8 mouse cellular contexts compared by ENCODE assay signal in the genomic region with DNA sequence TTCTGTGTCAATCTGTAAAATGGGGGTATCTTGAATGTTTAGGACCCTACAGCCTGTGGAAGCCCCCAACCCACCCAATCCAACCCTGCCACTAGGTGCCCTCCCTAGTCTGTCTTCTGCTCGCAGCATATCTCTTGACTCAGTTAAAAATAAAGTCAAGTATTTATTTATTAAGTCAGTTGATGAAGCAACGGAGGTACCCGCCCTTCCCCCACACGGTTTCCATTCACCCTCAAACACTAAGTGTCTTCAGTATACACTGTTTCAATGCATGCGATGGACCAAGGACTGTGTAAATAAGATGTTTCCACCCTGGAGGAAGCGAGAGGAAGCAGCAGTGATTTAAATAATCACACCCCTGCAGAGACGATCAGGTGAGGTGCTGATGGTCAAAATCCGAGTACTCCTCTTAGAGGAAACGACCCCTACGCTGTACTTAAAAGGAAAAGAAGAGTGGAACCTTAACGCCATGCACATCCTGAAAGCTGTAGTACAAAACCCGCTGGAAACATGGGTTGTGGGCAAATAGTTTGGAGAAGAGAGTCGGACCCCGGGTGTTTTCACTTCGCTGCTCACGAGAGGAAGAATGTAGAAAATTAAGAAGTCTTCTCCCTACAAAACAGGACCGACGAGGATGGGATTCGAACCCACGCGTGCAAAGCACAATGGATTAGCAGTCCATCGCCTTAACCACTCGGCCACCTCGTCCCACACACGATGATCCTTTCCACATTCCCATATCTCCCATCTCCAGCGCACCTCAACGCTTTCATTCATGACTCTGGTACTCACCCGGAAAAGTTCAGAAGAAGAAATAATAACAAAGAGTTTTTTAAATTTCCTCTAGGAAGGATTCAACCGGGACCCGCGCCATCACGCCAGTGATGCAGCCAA. TPM values are rescaled to one million over a fixed set of nuclear protein-coding genes. Genes with fewer than 3 reads are reported as not detected.
DNase-seq lines count a peak whose midpoint lies in the region; ATAC-seq lines count a peak whose summit lies in the region.

No protein-coding gene starts in this region.

- intact Hi-C loops in heart, postnatal 25 days (cut with DNase I), result loop anchor here (2.0 kb wide), 1 partner anchor 13 kb away; no protein-coding TSS in a partner anchor

- peak; percentile 55 for ATAC-seq in forebrain, embryonic 15.5 days (replicated peaks)
- peak; percentile 45; the same call in 1 of the 2 replicates for ATAC-seq in lung, embryonic 15.5 days (ENCODE audit: borderline replicate concordance, extremely low read depth, low FRiP score, low TSS enrichment)

- peaks cover 42% of the 10 kb centered on the region for H3K4me1 ChIP-seq in forebrain, embryonic 15.5 days
- H3K4me1 ChIP-seq in lung, embryonic 15.5 days, result peaks cover 39% of the 10 kb centered on the region

- H3K4me2 ChIP-seq in forebrain, embryonic 15.5 days (replicated peaks), result peak overlapping the region; percentile 97
- peak overlapping the region; percentile 95 for H3K4me2 ChIP-seq in lung, embryonic 15.5 days

- H3K9ac ChIP-seq in forebrain, embryonic 15.5 days (replicated peaks), result peak overlapping the region; percentile 97
- peak overlapping the region; percentile 84 for H3K9ac ChIP-seq in lung, embryonic 15.5 days

- DNase-seq in ES-CJ7 (ENCODE audit: low read depth, low spot score), result peak; percentile 85
- peak; percentile 68 for DNase-seq in c-Kit-positive CD71-positive TER-119-negative erythroid progenitor cells, embryonic 14.5 days (ENCODE audit: low read depth)
- DNase-seq in heart, postnatal 25 days (ENCODE audit: low spot score), result peak; percentile 59
- DNase-seq in layer of hippocampus, adult 8-10 months (ENCODE audit: low spot score in 2 of 2), result peak; percentile 78 to 87
- DNase-seq in retina, postnatal 7 days (ENCODE audit: low read depth, low spot score), result peak; percentile 73
- DNase-seq in thymus, postnatal 4 days, result peak; percentile 69

- H3K27ac ChIP-seq in forebrain, embryonic 15.5 days (replicated peaks), result peak overlapping the region; percentile 88
- peak overlapping the region; percentile 79 for H3K27ac ChIP-seq in lung, embryonic 15.5 days

- no peaks in the 10 kb centered on the region for H3K27me3 ChIP-seq in forebrain, embryonic 15.5 days
- H3K27me3 ChIP-seq in lung, embryonic 15.5 days, result no peaks in the 10 kb centered on the region

- 5% methylated on average over 32 of the region's 32 CpGs for WGBS in forebrain, embryonic 15.5 days
- 2% methylated on average over 32 of the region's 32 CpGs for WGBS in lung, embryonic 15.5 days

- H3K4me3 ChIP-seq in forebrain, embryonic 15.5 days, result peak overlapping the region; percentile 74
- H3K4me3 ChIP-seq in lung, embryonic 15.5 days, result peak overlapping the region; percentile 76

- H3K36me3 ChIP-seq in forebrain, embryonic 15.5 days, result peaks cover 4% of the 10 kb centered on the region
- H3K36me3 ChIP-seq in lung, embryonic 15.5 days, result no peaks in the 10 kb centered on the region

- H3K9me3 ChIP-seq in forebrain, embryonic 15.5 days, result no peaks in the 10 kb centered on the region
- no peaks in the 10 kb centered on the region for H3K9me3 ChIP-seq in lung, embryonic 15.5 days

RNA-seq across cellular contexts. Expression of a gene that starts 0.7 kb away (rescaled TPM):
- polyA plus RNA-seq in forebrain, embryonic 15.5 days (2015; fragmentation: Nextera tagmentation; extraction: Ambion mirVana), result 51.3 and 54.4 TPM in 2 replicates
- total RNA-seq in heart, postnatal 25 days (2021), result 10 to 100 TPM; 47.0 to 47.3 TPM
- 100 to 1,000 TPM; 107 to 119 (median 111) TPM for total RNA-seq in layer of hippocampus, adult 8-10 months (2022)
- polyA plus RNA-seq in lung, embryonic 15.5 days (2015; fragmentation: Nextera tagmentation; extraction: Ambion mirVana), result 53.0 and 53.8 TPM in 2 replicates

RNA-seq across cellular contexts. Expression of a gene that starts 0.8 kb away (rescaled TPM):
- polyA plus RNA-seq in forebrain, embryonic 15.5 days (2015; fragmentation: Nextera tagmentation; extraction: Ambion mirVana), result 3.3 and 4.0 TPM in 2 replicates
- 1 to 10 TPM; 2.2 TPM for total RNA-seq in heart, postnatal 25 days (2021)
- total RNA-seq in layer of hippocampus, adult 8-10 months (2022), result 1 to 10 TPM; 4.4 to 10.0 (median 6.3) TPM
- 2.2 and 2.4 TPM in 2 replicates for polyA plus RNA-seq in lung, embryonic 15.5 days (2015; fragmentation: Nextera tagmentation; extraction: Ambion mirVana)

RNA-seq across cellular contexts. Expression of a gene that starts 3.2 kb away (rescaled TPM):
- polyA plus RNA-seq in forebrain, embryonic 15.5 days (2015; fragmentation: Nextera tagmentation; extraction: Ambion mirVana), result 52.8 and 55.5 TPM in 2 replicates
- 10 to 100 TPM; 11.4 to 12.3 TPM for total RNA-seq in heart, postnatal 25 days (2021)
- 10 to 100 TPM; 18.3 to 24.6 (median 20.6) TPM for total RNA-seq in layer of hippocampus, adult 8-10 months (2022)
- 47.4 and 51.4 TPM in 2 replicates for polyA plus RNA-seq in lung, embryonic 15.5 days (2015; fragmentation: Nextera tagmentation; extraction: Ambion mirVana)

RNA-seq across cellular contexts. Expression of a gene that starts 12.4 kb away (rescaled TPM):
- polyA plus RNA-seq in forebrain, embryonic 15.5 days (2015; fragmentation: Nextera tagmentation; extraction: Ambion mirVana), result 0.97 and 2.0 TPM in 2 replicates
- total RNA-seq in heart, postnatal 25 days (2021), result 1 to 10 TPM; 1.6 to 3.4 TPM
- total RNA-seq in layer of hippocampus, adult 8-10 months (2022), result 100 to 1,000 TPM in 1 of 4 experiments, 10 to 100 TPM in 3; 89.3 to 115 (median 96.8) TPM
- 2.7 and 2.9 TPM in 2 replicates for polyA plus RNA-seq in lung, embryonic 15.5 days (2015; fragmentation: Nextera tagmentation; extraction: Ambion mirVana)

RNA-seq across cellular contexts. Expression of a gene that starts 14.3 kb away (rescaled TPM):
- 10.1 and 10.4 TPM in 2 replicates for polyA plus RNA-seq in forebrain, embryonic 15.5 days (2015; fragmentation: Nextera tagmentation; extraction: Ambion mirVana)
- 10 to 100 TPM; 12.2 to 13.3 TPM for total RNA-seq in heart, postnatal 25 days (2021)
- 10 to 100 TPM; 12.3 to 19.8 (median 16.3) TPM for total RNA-seq in layer of hippocampus, adult 8-10 months (2022)
- polyA plus RNA-seq in lung, embryonic 15.5 days (2015; fragmentation: Nextera tagmentation; extraction: Ambion mirVana), result 2.7 and 4.1 TPM in 2 replicates

Comparison
In these comparisons a context has a peak if more than half of its experiments do, and no peak if none do; other contexts are left out.
1. Peak in every context shown above with its lines: DNase-seq, ATAC-seq, H3K4me3 ChIP-seq and H3K27ac ChIP-seq.